In genomic region chr4:155251147-155251546, GRCm38 (mm10) we compare ENCODE assay signal across 8 mouse cellular contexts. TPM values are rescaled to one million over a fixed set of nuclear protein-coding genes. Genes with fewer than 3 reads are reported as not detected.
DNase-seq lines count a peak whose midpoint lies in the region; ATAC-seq and TF ChIP-seq lines count a peak whose summit lies in the region.

No protein-coding gene starts in this region.

- 47% methylated on average over 3 of the region's 3 CpGs for WGBS in lung, postnatal 0 days
- 73% methylated on average over 3 of the region's 3 CpGs for WGBS in limb, embryonic 14.5 days
- 30% methylated on average over 3 of the region's 3 CpGs for WGBS in stomach, postnatal 0 days

- no peak for TF ChIP-seq CTCF in lung, postnatal 0 days (IDR thresholded peaks at IDR 0.05)
- TF ChIP-seq CTCF in stomach, postnatal 0 days (IDR thresholded peaks at IDR 0.05; ENCODE audit: low read depth) = no peak

- H3K4me2 ChIP-seq in lung, postnatal 0 days (replicated peaks; ENCODE audit: low read depth, low read length) = peak overlapping the region; percentile 89; the same call in 1 of the 2 replicates
- peak overlapping the region; percentile 74 for H3K4me2 ChIP-seq in limb, embryonic 14.5 days (replicated peaks; ENCODE audit: low read depth, low read length, severe bottlenecking)
- H3K4me2 ChIP-seq in stomach, postnatal 0 days (replicated peaks; ENCODE audit: low read depth) = peak overlapping the region; percentile 95

- peak; percentile 52 to 61 for DNase-seq in cerebellum, adult 18-20 months
- DNase-seq in lung, postnatal 0 days (ENCODE audit: low spot score) = no peak
- no peak for DNase-seq in lung, adult 18-20 months
- DNase-seq in limb, embryonic 14.5 days (ENCODE audit: low spot score) = no peak
- DNase-seq in stomach, postnatal 0 days (ENCODE audit: low spot score) = no peak
- no peak for DNase-seq in adrenal gland, postnatal 36 days
- DNase-seq in lung, postnatal 14 days = no peak

- no peak for TF ChIP-seq POLR2A in limb, embryonic 14.5 days (IDR thresholded peaks at IDR 0.05; ENCODE audit: borderline replicate concordance, extremely low read depth, insufficient read depth, insufficient read length)

- peaks cover 6% of the 10 kb centered on the region; the same call in 1 of the 2 replicates for H3K4me1 ChIP-seq in lung, postnatal 0 days (ENCODE audit: insufficient read depth, low read depth, low read length)
- peaks cover 38% of the 10 kb centered on the region for H3K4me1 ChIP-seq in limb, embryonic 14.5 days (ENCODE audit: control insufficient read depth, insufficient read depth, low read length)
- no peaks in the 10 kb centered on the region for H3K4me1 ChIP-seq in stomach, postnatal 0 days (replicated peaks; ENCODE audit: control insufficient read depth, insufficient read depth)

- no peaks in the 10 kb centered on the region for H3K36me3 ChIP-seq in lung, postnatal 0 days (ENCODE audit: insufficient read depth, low read length)
- H3K36me3 ChIP-seq in limb, embryonic 14.5 days (ENCODE audit: control insufficient read depth, insufficient read depth, low read length) = peaks cover 15% of the 10 kb centered on the region
- no peaks in the 10 kb centered on the region; the same call in 1 of the 2 replicates for H3K36me3 ChIP-seq in stomach, postnatal 0 days (ENCODE audit: control insufficient read depth, insufficient read depth, low read length)

- H3K27me3 ChIP-seq in lung, postnatal 0 days (replicated peaks; ENCODE audit: insufficient read depth, low read length) = no peaks in the 10 kb centered on the region
- no peaks in the 10 kb centered on the region for H3K27me3 ChIP-seq in limb, embryonic 14.5 days (ENCODE audit: control insufficient read depth, insufficient read depth, low read length)
- no peaks in the 10 kb centered on the region for H3K27me3 ChIP-seq in stomach, postnatal 0 days (ENCODE audit: control insufficient read depth, insufficient read depth, low read length)

- no peaks in the 10 kb centered on the region for H3K9me3 ChIP-seq in lung, postnatal 0 days (ENCODE audit: low read length)
- no peaks in the 10 kb centered on the region for H3K9me3 ChIP-seq in limb, embryonic 14.5 days (ENCODE audit: control insufficient read depth, low read length)
- no peaks in the 10 kb centered on the region for H3K9me3 ChIP-seq in stomach, postnatal 0 days (ENCODE audit: control insufficient read depth, low read length)

- no peak for ATAC-seq in cerebellum, adult (ENCODE audit: insufficient number of reproducible peaks, low FRiP score, low TSS enrichment)
- ATAC-seq in lung, postnatal 0 days = no peak
- no peak for ATAC-seq in limb, embryonic 14.5 days (ENCODE audit: low FRiP score, low read depth)
- no peak for ATAC-seq in stomach, postnatal 0 days (ENCODE audit: low FRiP score, low TSS enrichment)

- no peak for TF ChIP-seq EP300 in lung, postnatal 0 days (IDR thresholded peaks at IDR 0.05)
- TF ChIP-seq EP300 in stomach, postnatal 0 days (optimal IDR thresholded peaks at IDR 0.05) = no peak

- H3K4me3 ChIP-seq in lung, postnatal 0 days (ENCODE audit: low read depth, low read length) = no peak overlapping the region
- peak overlapping the region; percentile 50 for H3K4me3 ChIP-seq in limb, embryonic 14.5 days (replicated peaks; ENCODE audit: low read length)
- H3K4me3 ChIP-seq in stomach, postnatal 0 days (ENCODE audit: low read depth, low read length) = no peak overlapping the region

- 0 out of 2 replicates have a peak overlapping the region, but pooled peaks have one; percentile 94 for H3K27ac ChIP-seq in lung, postnatal 0 days (ENCODE audit: low read length)
- peak overlapping the region; percentile 96; the same call in 1 of the 2 replicates for H3K27ac ChIP-seq in limb, embryonic 14.5 days (replicated peaks; ENCODE audit: low read depth, low read length)
- H3K27ac ChIP-seq in stomach, postnatal 0 days (replicated peaks) = peak overlapping the region; percentile 97; the same call in 1 of the 2 replicates

- no peak overlapping the region for H3K9ac ChIP-seq in lung, postnatal 0 days (replicated peaks; ENCODE audit: low read depth)
- H3K9ac ChIP-seq in limb, embryonic 14.5 days (ENCODE audit: low read depth, low read length, severe bottlenecking) = peak overlapping the region; percentile 63; the same call in 1 of the 2 replicates
- no peak overlapping the region for H3K9ac ChIP-seq in stomach, postnatal 0 days (ENCODE audit: low read length)

RNA-seq across cellular contexts. Expression of gene Faap20, which starts 1.5 kb away (rescaled TPM):
- 61.4 and 66.6 TPM in 2 replicates for polyA plus RNA-seq in lung, postnatal 0 days (2015; fragmentation: Nextera tagmentation; extraction: Ambion mirVana)
- polyA plus RNA-seq in limb, embryonic 14.5 days (2012; rRNA removed) = 64.6 and 85.1 TPM in 2 replicates
- 72.5 and 84.8 TPM in 2 replicates for polyA plus RNA-seq in limb, embryonic 14.5 days (2014; fragmentation: Nextera tagmentation; extraction: Ambion mirVana)
- polyA plus RNA-seq in stomach, postnatal 0 days (2015; fragmentation: Nextera tagmentation; extraction: Ambion mirVana) = 43.5 and 46.3 TPM in 2 replicates
- 10 to 100 TPM; 49.6 to 51.8 TPM for total RNA-seq in adrenal gland, postnatal 36 days (2021)

RNA-seq across cellular contexts. Expression of gene Ski, which starts 28.8 kb away (rescaled TPM):
- polyA plus RNA-seq in lung, postnatal 0 days (2015; fragmentation: Nextera tagmentation; extraction: Ambion mirVana) = 22.6 and 23.2 TPM in 2 replicates
- polyA plus RNA-seq in limb, embryonic 14.5 days (2012; rRNA removed) = 88.7 and 109 TPM in 2 replicates
- polyA plus RNA-seq in limb, embryonic 14.5 days (2014; fragmentation: Nextera tagmentation; extraction: Ambion mirVana) = 44.0 and 47.5 TPM in 2 replicates
- polyA plus RNA-seq in stomach, postnatal 0 days (2015; fragmentation: Nextera tagmentation; extraction: Ambion mirVana) = 9.7 and 10.8 TPM in 2 replicates
- total RNA-seq in adrenal gland, postnatal 36 days (2021) = 10 to 100 TPM; 55.5 to 88.7 TPM

Comparison
In these comparisons a context has a peak if more than half of its experiments do, and no peak if none do; other contexts are left out.
1. DNase-seq: peak in cerebellum, adult 18-20 months (2 of 2); none in lung, postnatal 0 days (single experiment), lung, adult 18-20 months (0 of 2), limb, embryonic 14.5 days (single experiment), stomach, postnatal 0 days (single experiment), adrenal gland, postnatal 36 days (0 of 2) and lung, postnatal 14 days (single experiment).
2. Peak in every context shown above with its lines, with median percentiles within 50 percentile points of each other: H3K27ac ChIP-seq and H3K4me2 ChIP-seq.